ENCODE assay signal across 21 mouse cellular contexts in the genomic region with DNA sequence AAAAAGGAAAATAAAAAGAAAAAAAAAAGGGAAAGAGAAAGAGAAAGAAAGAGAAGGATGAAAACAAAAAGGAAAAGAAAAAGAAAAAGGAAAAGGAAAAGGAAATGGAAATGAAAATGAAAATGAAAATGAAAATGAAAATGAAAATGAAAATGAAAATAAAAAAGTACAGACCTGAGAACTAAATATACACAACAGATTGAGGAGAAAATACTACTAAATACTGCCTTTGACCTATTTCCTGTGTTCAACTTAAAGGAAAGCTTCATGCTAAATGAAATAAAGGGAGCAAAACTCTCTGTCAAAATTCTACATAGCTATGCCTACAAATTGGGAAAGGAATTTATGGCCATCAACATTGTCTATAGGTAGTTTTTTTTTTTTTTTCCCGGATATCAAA. TPM values are rescaled to one million over a fixed set of nuclear protein-coding genes. Genes with fewer than 3 reads are reported as not detected.
DNase-seq lines count a peak whose midpoint lies in the region; ATAC-seq lines count a peak whose summit lies in the region.
"Had no signal": no experiment of that assay in that cellular context is flagged by ENCODE, and none has a peak within 500 bp of the region (broad histone marks: within the 10 kb centered on the region; RNA-seq: fewer than 3 reads in every experiment).

No protein-coding gene starts in this region.

- no peak overlapping the region for H3K4me3 ChIP-seq in forebrain, embryonic 13.5 days

- DNase-seq in lung, postnatal 10 days: no peak
- DNase-seq: adrenal gland, adult 2 months; adrenal gland, adult 8-10 months; adrenal gland, postnatal 10 days; adrenal gland, postnatal 14 days; adrenal gland, postnatal 25 days; adrenal gland, postnatal 36 days; B cell, adult 2 months; cerebellum, adult 11 months; cerebellum, adult 11-12 months; cerebellum, adult 18-20 months; cerebellum, adult 2 months had no signal

- H3K9me3 ChIP-seq in forebrain, embryonic 13.5 days (replicated peaks): peaks cover 8% of the 10 kb centered on the region
- H3K9me3 ChIP-seq: G1E had no signal

- peak; percentile 60 for ATAC-seq in CD4-positive, CD25-positive, alpha-beta regulatory T cell, adult 4 months
- peak; percentile 50 for ATAC-seq in inflammation-experienced regulatory T-cells, adult 6 months
- no peak for ATAC-seq in forebrain, embryonic 13.5 days
- ATAC-seq: activated CD4-positive, CD25-positive, alpha-beta regulatory T cell, adult 4 months; Patski had no signal

- H3K27ac ChIP-seq in forebrain, embryonic 13.5 days: no peak overlapping the region

- H3K9ac ChIP-seq in forebrain, embryonic 13.5 days: no peak overlapping the region

- no peaks in the 10 kb centered on the region for H3K27me3 ChIP-seq in forebrain, embryonic 13.5 days
- H3K27me3 ChIP-seq: CH12.LX, Patski had no signal

- H3K4me1 ChIP-seq in forebrain, embryonic 13.5 days: no peaks in the 10 kb centered on the region

- H3K36me3 ChIP-seq in forebrain, embryonic 13.5 days (ENCODE audit: poor library complexity, severe bottlenecking): no peaks in the 10 kb centered on the region
- H3K36me3 ChIP-seq: G1E had no signal

- WGBS in forebrain, embryonic 13.5 days: 71% methylated on average over 1 of the region's 1 CpGs

- no peak overlapping the region for H3K4me2 ChIP-seq in forebrain, embryonic 13.5 days

RNA-seq across cellular contexts. Expression of a gene that starts 16.1 kb away (rescaled TPM):
- polyA plus RNA-seq in CD4-positive, CD25-positive, alpha-beta regulatory T cell, adult 4 months (2017; shearing (Covaris generic)): not detected
- polyA plus RNA-seq in inflammation-experienced regulatory T-cells, adult 6 months (2017; shearing (Covaris generic)): not detected
- not detected in 2 replicates for polyA plus RNA-seq in forebrain, embryonic 13.5 days (2015; fragmentation: Nextera tagmentation; extraction: Ambion mirVana)
- polyA plus RNA-seq: activated CD4-positive, CD25-positive, alpha-beta regulatory T cell, adult 4 months; adrenal gland, adult 2 months; brain, embryonic 14.5 days; C2C12; cerebellum, adult 2 months; G1E; Patski had no signal
